9 mouse cellular contexts compared by ENCODE assay signal in the genomic region with DNA sequence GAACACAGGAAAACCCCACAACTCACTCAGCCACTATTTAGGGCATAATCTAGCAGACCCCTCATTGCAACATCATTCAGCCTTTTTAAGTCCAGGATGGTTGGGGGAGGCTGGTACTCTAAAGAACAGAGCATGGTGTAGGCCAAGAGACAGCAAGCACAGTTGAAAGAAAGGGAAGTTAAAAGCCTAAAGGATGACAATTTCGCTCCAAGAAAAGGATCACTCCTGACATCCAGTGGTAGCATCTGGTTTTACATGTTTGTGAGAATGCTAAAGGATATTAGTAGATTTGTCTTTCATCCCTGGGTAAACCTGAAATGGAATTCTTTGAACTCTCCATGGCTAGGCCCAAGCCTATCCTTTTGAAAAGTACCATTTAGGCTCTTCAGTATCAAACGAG. TPM values are rescaled to one million over a fixed set of nuclear protein-coding genes. Genes with fewer than 3 reads are reported as not detected.
DNase-seq lines count a peak whose midpoint lies in the region; ATAC-seq and TF ChIP-seq lines count a peak whose summit lies in the region.
"Had no signal": no experiment of that assay in that cellular context is flagged by ENCODE, and none has a peak within 500 bp of the region (broad histone marks: within the 10 kb centered on the region; RNA-seq: fewer than 3 reads in every experiment).

No protein-coding gene starts in this region.

- no peaks in the 10 kb centered on the region for H3K27me3 ChIP-seq in liver, adult 2 months (ENCODE audit: control insufficient read depth, insufficient read depth, low read length)
- H3K27me3 ChIP-seq in midbrain, embryonic 13.5 days: no peaks in the 10 kb centered on the region
- H3K27me3 ChIP-seq: liver, embryonic 15.5 days had no signal

- no peak for TF ChIP-seq POLR2A in liver, adult 2 months (IDR thresholded peaks at IDR 0.05; ENCODE audit: extremely low read depth, insufficient read depth, low read length)

- no peak overlapping the region for H3K4me2 ChIP-seq in midbrain, embryonic 13.5 days (replicated peaks)
- H3K4me2 ChIP-seq: liver, embryonic 15.5 days had no signal

- H3K4me1 ChIP-seq in liver, adult 2 months (ENCODE audit: control insufficient read depth, insufficient read depth, low read length): no peaks in the 10 kb centered on the region
- no peaks in the 10 kb centered on the region for H3K4me1 ChIP-seq in midbrain, embryonic 13.5 days (replicated peaks)
- H3K4me1 ChIP-seq: liver, embryonic 15.5 days had no signal

- H3K79me2 ChIP-seq in liver, adult 2 months (ENCODE audit: control insufficient read depth, insufficient read depth, low read length): no peaks in the 10 kb centered on the region

- WGBS in liver, adult 2 months: 32% methylated on average over 2 of the region's 2 CpGs
- WGBS in midbrain, embryonic 13.5 days: 25% methylated on average over 2 of the region's 2 CpGs

- peak; percentile 15 for DNase-seq in adrenal gland, adult 2 months
- no peak for DNase-seq in adrenal gland, postnatal 4 days (ENCODE audit: low spot score in 2 of 2)
- DNase-seq in liver, adult 2 months (ENCODE audit: extremely low read depth, low read depth, low spot score): peak; percentile 10
- no peak for DNase-seq in liver
- peak; percentile 23 for DNase-seq in embryo, embryonic 11.5 days (ENCODE audit: low read depth, low spot score)
- DNase-seq in kidney, postnatal 14 days: peak; percentile 42
- no peak for DNase-seq in thymus, postnatal 0 days (ENCODE audit: low spot score)

- TF ChIP-seq CTCF in liver, adult 2 months (IDR thresholded peaks at IDR 0.05; ENCODE audit: low read depth, low read length): no peak

- no peak overlapping the region for H3K4me3 ChIP-seq in liver, adult 2 months (ENCODE audit: insufficient read depth, low read depth, low read length)
- H3K4me3 ChIP-seq in midbrain, embryonic 13.5 days (replicated peaks): no peak overlapping the region
- H3K4me3 ChIP-seq: liver, embryonic 15.5 days had no signal

- no peak overlapping the region for H3K27ac ChIP-seq in liver, adult 2 months (replicated peaks; ENCODE audit: insufficient read depth, low read depth, low read length)
- H3K27ac ChIP-seq in midbrain, embryonic 13.5 days: no peak overlapping the region
- H3K27ac ChIP-seq: liver, embryonic 15.5 days had no signal

- no peaks in the 10 kb centered on the region for H3K9me3 ChIP-seq in midbrain, embryonic 13.5 days
- H3K9me3 ChIP-seq: liver, embryonic 15.5 days had no signal

- no peaks in the 10 kb centered on the region for H3K36me3 ChIP-seq in liver, adult 2 months (ENCODE audit: control insufficient read depth, insufficient read depth, low read length)
- H3K36me3 ChIP-seq in midbrain, embryonic 13.5 days: no peaks in the 10 kb centered on the region
- H3K36me3 ChIP-seq: liver, embryonic 15.5 days had no signal

- ATAC-seq in midbrain, embryonic 13.5 days: 0 out of 2 replicates have a peak, but pooled peaks have one; percentile 55

- no peak overlapping the region for H3K9ac ChIP-seq in liver, adult 2 months (ENCODE audit: low read depth, low read length)
- no peak overlapping the region for H3K9ac ChIP-seq in midbrain, embryonic 13.5 days (replicated peaks)
- H3K9ac ChIP-seq: liver, embryonic 15.5 days had no signal

RNA-seq across cellular contexts. Expression of gene Dnah7b, which starts 43.9 kb away (rescaled TPM):
- 1 to 10 TPM; 1.8 to 1.9 TPM for total RNA-seq in adrenal gland, adult 2 months (2021)
- polyA plus RNA-seq in adrenal gland, adult 2 months (2012; rRNA removed): 0.64 and 1.4 TPM in 2 replicates
- total RNA-seq in adrenal gland, postnatal 4 days (2021): 1 to 10 TPM; 3.6 to 4.3 TPM
- total RNA-seq in liver, adult 2 months (2014; rRNA removed): 0.13 and 0.18 TPM in 2 replicates
- polyA plus RNA-seq in liver, adult 2 months (2012; rRNA removed): 0.10 TPM in 1 of 2 replicates, not detected in the other
- polyA plus RNA-seq in midbrain, embryonic 13.5 days (2015; fragmentation: Nextera tagmentation; extraction: Ambion mirVana): 2.6 TPM in 2 replicates
- 0.22 and 0.26 TPM in 2 replicates for polyA plus RNA-seq in thymus, postnatal 0 days (2015; fragmentation: Nextera tagmentation; extraction: Ambion mirVana)

Comparison
In these comparisons a context has a peak if more than half of its experiments do, and no peak if none do; other contexts are left out.
1. DNase-seq: peak in adrenal gland, adult 2 months (single experiment), liver, adult 2 months (single experiment), embryo, embryonic 11.5 days (single experiment) and kidney, postnatal 14 days (single experiment); none in adrenal gland, postnatal 4 days (0 of 2), liver (single experiment) and thymus, postnatal 0 days (single experiment).